Mouse (Mus musculus) heart, adult 8-10 months (tissue): ENCODE results near the gene Prpf8. TPM values are rescaled to one million over a fixed set of nuclear protein-coding genes. Genes with fewer than 3 reads are reported as not detected.
A peak's percentile ranks its signal among the peaks of the same experiment; 100 is the strongest.

Source experiments
- DNase-seq: peaks from one replicate; pipeline ENCODE4 v3.0.0; 2022; ENCODE audit warnings: low spot score
- total RNA-seq, 4 experiments: library from RNA; stranded (reverse); gene quantifications; 2 replicates each; pipeline ENCODE4 v1.2.4; 2022

The Prpf8 gene
- total RNA-seq, 4 experiments from 2014 or later, result 92.4 to 99.5 (median 94.6) TPM

GRCm38 (mm10) chr11:75532340-75533277, 46.0 kb downstream of the Prpf8 start:
- DNase-seq, result no peak

- no peak for DNase-seq
These were observed 46.8 kb downstream of the Prpf8 start for GRCm38 (mm10) chr11:75533314-75534015.

- no peak for DNase-seq
These were observed 47.8 kb downstream of the Prpf8 start for GRCm38 (mm10) chr11:75534286-75535033.

DNA sequence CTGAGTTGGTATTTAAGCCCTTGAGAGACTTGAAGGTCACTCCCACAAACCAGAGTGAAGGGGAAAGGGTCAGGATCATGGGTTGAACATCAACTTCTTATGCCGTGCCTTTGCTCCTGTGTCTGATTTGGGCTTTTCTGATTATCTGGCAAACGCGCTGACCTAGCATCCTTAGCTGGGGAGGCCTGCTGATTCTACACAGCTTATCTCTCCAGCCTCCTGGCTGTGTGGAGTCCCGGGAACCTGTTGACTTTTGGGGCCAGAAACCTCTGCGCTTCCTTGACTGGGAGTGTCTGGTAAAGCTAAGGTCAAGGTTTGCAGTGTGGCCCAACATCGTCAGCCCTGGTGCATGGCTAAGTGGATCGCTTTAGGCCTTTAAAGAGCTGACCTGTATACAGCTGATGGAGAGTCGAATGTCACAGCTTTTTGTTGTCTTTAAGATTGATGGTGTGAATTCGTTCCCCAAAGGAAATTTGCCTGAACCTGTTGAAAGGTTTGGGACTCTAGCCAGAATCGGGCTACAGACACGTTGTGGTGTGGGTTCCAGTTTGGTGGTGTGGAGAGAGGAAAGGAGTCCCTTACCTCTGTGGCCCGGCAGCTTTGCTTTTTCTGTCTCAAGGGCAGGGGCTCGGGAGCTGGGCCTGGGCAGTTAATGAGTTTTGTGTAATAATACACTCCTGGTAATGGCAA, 48.6 kb downstream of the Prpf8 start:
- no peak for DNase-seq

DNA sequence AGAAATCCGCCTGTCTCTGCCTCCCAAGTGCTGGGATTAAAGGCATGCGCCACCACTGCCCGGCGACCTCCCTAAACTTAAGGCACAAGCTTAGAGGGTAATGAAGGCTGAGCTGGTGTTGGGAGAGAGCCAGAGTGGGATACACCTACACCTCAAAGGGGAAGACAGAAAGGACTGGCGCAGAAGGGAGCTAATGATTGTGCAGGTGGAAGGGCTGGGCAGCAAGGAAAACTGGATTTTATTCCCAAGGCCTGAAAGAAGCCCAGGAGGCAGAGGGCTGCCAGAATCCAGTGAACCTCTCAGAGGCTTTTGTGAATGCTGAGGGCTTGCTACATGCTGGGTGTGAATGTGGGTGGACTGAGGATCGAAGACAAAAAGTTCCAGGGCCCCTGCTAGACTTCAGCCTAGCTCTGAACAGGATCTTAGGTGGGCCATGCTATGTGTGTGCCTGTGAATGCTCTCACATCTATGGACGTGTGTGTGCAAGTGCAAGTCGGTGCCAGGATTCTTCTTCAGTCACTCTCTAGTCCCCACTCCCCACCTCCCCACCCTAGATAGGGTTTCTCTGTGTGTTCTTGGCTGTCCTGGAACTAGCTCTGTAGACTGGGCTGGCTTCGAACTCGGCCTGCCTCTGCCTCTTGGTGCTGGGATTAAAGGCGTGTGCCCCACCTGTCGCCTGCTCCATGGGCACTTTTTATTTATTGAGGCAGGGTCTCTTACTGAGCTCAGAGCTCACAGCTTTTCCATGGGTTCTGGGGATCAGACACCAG, 49.8 kb downstream of the Prpf8 start:
- no peak for DNase-seq

DNA sequence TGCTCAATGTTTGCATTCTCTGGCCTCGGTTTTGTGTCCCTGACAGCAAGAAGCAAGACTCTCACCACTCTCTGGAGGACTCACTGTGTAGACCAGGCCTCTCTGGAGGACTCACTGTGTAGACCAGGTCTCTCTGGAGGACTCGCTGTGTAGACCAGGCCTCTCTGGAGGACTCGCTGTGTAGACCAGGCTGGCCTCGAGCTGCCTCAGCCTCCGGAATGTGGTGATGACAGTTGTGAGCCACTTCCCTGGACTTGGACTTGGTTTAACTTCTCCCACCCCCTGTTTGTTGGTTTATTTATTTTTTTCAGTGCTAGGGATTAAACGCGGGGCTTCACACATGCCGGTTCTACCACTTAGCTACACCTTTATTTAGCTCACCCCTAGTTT, 50.4 kb downstream of the Prpf8 start:
- DNase-seq, result no peak

- DNase-seq, result no peak
These were observed 51.0 kb downstream of the Prpf8 start for GRCm38 (mm10) chr11:75537491-75538183.

GRCm38 (mm10) chr11:75538184-75538969, 51.8 kb downstream of the Prpf8 start:
- no peak for DNase-seq

- DNase-seq, result no peak
These were observed 52.3 kb downstream of the Prpf8 start for GRCm38 (mm10) chr11:75538970-75539299.

GRCm38 (mm10) chr11:75540209-75540608, 53.6 kb downstream of the Prpf8 start:
- DNase-seq, result no peak

- no peak for DNase-seq
These were observed 54.3 kb downstream of the Prpf8 start for GRCm38 (mm10) chr11:75540710-75541581.

DNA sequence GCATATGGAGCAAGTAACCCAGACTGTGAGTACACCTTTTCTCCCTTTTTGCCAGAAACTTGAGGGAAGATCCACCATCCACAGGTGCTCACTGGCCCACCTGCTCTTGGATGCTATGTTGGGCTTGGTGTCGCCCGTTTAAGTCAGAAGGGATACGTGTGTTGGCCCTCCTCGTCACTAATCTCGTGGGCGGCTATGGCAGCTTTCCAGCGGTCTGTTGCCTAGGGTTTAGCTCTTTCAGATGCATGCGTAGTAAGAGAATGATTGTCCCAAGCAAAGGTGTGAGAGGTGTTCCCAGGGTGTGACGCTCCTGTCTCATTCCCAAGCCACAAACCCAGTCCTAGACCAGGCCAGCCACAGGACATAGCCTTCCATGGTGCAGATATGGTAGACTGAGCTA, 58.1 kb downstream of the Prpf8 start:
- no peak for DNase-seq

DNA sequence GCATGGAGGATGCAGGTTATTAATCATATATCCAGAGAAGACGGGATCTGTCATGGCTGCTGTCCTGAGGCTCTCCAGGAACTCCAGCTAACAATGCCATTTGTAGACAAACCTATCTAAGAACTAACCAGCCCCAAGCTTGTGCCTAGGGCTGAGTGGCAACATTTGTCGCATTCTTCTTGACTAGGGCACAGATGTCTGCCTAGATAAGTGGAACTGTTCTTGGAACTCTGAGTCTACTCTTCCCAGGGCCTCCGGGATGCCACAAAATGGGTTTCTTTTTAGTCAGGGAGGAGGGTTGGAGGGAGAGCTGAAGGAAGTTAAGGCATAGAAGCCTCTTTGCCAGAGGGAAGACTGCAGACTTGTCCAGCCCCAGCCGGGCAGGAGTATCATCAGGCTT, 59.4 kb downstream of the Prpf8 start:
- DNase-seq, result no peak

GRCm38 (mm10) chr11:75549658-75550111, 63.1 kb downstream of the Prpf8 start:
- no peak for DNase-seq

GRCm38 (mm10) chr11:75550200-75550946, 63.8 kb downstream of the Prpf8 start:
- DNase-seq, result peak; percentile 63

DNA sequence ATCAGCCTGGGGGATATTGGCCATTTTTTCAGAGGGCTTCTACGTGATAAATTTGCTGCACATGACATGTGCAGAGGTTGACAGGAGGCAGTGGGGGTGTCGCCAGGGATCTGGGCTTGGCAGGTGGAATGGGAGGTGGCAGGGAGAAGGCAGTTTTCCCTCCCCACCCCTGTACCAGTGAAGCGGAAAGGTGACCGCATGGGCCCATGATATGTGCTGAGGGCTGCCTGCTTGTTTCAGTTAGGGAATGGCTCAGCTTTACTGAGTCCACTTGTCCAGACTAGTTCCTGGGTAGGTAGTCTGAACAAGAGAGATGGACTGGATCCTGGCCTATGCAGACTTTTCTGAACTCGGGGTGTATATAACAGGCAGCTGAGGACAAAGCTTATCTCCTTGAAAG, 64.7 kb downstream of the Prpf8 start:
- DNase-seq, result no peak

DNA sequence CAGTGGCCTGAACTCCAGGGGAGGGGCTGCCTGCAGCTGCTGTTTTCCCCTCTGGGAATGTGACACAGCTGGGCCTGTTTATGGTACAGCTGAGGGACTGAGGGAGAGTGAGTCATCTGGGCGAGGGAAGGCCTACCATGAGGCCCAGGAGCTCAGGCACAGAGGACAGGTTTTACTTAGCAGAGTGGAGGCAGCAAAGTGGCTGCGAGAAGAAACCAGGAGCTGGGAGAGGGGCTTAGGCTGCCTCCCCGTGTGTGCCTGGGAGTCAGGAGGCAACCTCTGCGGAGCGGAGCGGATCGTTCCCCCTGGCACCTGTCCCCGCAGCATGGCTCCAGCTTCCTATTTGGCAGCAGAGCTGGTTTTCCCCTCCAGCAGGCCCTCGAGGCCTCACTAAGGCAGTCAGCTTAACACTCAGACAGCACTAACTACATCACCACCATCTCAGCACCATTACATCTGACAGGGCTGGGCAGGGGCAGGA, 65.4 kb downstream of the Prpf8 start:
- DNase-seq, result peak; percentile 76
